Mouse (Mus musculus): ENCODE data around the gene Wscd2. TPM values are rescaled to one million over a fixed set of nuclear protein-coding genes. Genes with fewer than 3 reads are reported as not detected.

Gene Wscd2
- polyA plus RNA-seq, 1 experiment: 3.5 TPM

DNA sequence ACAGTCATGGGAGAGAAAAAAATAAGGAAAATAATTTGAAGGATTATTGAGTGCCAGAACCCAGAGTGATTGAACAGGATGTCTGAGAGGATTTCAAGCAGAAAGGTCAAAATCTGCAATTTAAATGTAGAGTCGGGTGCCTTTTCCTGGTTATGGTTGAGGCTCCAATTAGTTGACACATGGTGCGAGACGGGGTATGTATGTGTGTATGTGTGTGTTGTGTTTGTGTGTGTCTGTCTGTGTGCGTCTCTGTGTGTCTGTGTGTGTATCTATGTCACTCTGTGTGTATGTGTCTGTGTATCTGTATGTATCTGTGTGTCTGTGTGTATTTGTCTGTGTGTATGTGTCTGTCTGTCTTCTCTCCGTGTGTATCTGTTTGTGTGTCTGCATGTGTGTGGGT is 11.1 kb upstream of the Wscd2 start:
- WGBS: 83% methylated on average over 5 of the region's 5 CpGs
- TF ChIP-seq POLR2A (IDR thresholded peaks at IDR 0.05; ENCODE audit: low read depth, low read length) (no peak), CTCF (IDR thresholded peaks at IDR 0.05; ENCODE audit: extremely low read depth, insufficient read length, insufficient replicate concordance, low read depth, low read length) (no peak)
- Histone ChIP-seq H3K4me3 (ENCODE audit: low read depth, low read length) (no peak overlapping the region), H3K27me3 (ENCODE audit: control insufficient read depth, insufficient read depth, low read length) (no peaks in the 10 kb centered on the region), H3K36me3 (ENCODE audit: control insufficient read depth, insufficient read depth, low read length) (no peaks in the 10 kb centered on the region), H3K4me1 (ENCODE audit: control insufficient read depth, insufficient read depth, insufficient read length, low read length) (no peaks in the 10 kb centered on the region), H3K27ac (ENCODE audit: insufficient read depth, low read depth, low read length) (no peak overlapping the region)

- WGBS: 71% methylated on average over 5 of the region's 5 CpGs
- no peak for TF ChIP-seq CTCF (IDR thresholded peaks at IDR 0.05; ENCODE audit: extremely low read depth, insufficient read length, insufficient replicate concordance, low read depth, low read length)
- TF ChIP-seq POLR2A (IDR thresholded peaks at IDR 0.05; ENCODE audit: low read depth, low read length): no peak
- H3K27me3 ChIP-seq (ENCODE audit: control insufficient read depth, insufficient read depth, low read length): no peaks in the 10 kb centered on the region
Measured at GRCm38 (mm10) chr5:113480451-113480850, 9.7 kb upstream of the Wscd2 start.

GRCm38 (mm10) chr5:113485584-113486162 is 4.5 kb upstream of the Wscd2 start:
- Histone ChIP-seq H3K27me3 (ENCODE audit: control insufficient read depth, insufficient read depth, low read length) (peaks cover 4% of the 10 kb centered on the region; the same call in 1 of the 2 replicates), H3K36me3 (ENCODE audit: control insufficient read depth, insufficient read depth, low read length) (no peaks in the 10 kb centered on the region), H3K4me3 (ENCODE audit: low read depth, low read length) (no peak overlapping the region), H3K27ac (ENCODE audit: insufficient read depth, low read depth, low read length) (no peak overlapping the region), H3K4me1 (ENCODE audit: control insufficient read depth, insufficient read depth, insufficient read length, low read length) (no peaks in the 10 kb centered on the region)
- TF ChIP-seq POLR2A (IDR thresholded peaks at IDR 0.05; ENCODE audit: low read depth, low read length) (no peak), CTCF (IDR thresholded peaks at IDR 0.05; ENCODE audit: extremely low read depth, insufficient read length, insufficient replicate concordance, low read depth, low read length) (no peak)
- WGBS: 54% methylated on average over 11 of the region's 11 CpGs

More at GRCm38 (mm10) chr5:113480451-113480850, 9.7 kb upstream of the Wscd2 start:
- H3K36me3 ChIP-seq (ENCODE audit: control insufficient read depth, insufficient read depth, low read length): no peaks in the 10 kb centered on the region
- H3K4me3 ChIP-seq (ENCODE audit: low read depth, low read length): no peak overlapping the region
- H3K4me1 ChIP-seq (ENCODE audit: control insufficient read depth, insufficient read depth, insufficient read length, low read length): no peaks in the 10 kb centered on the region
- no peak overlapping the region for H3K27ac ChIP-seq (ENCODE audit: insufficient read depth, low read depth, low read length)

DNA sequence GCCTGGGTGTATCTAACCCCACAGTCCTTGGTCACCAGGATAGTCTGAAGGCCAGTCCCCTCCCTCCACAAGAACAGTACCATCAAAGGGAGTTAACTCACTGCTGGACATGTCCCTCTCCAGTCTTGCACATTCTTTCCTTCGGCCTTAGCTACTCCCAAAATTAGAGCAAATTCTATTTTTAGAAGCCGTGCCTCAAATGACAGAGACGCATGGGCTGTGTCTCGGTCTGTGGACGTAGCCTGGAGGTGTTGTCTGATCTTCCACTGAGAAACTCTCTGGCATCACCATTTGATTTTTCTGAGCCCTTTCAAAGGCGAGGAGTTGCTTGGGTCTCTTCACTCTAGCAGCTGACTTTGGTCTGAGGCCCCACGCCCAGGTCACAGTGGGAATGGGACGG is 2.3 kb upstream of the Wscd2 start:
- 73% methylated on average over 8 of the region's 8 CpGs for WGBS
- Histone ChIP-seq H3K36me3 (ENCODE audit: control insufficient read depth, insufficient read depth, low read length) (no peaks in the 10 kb centered on the region), H3K27me3 (ENCODE audit: control insufficient read depth, insufficient read depth, low read length) (peaks cover 7% of the 10 kb centered on the region; the same call in 1 of the 2 replicates), H3K27ac (ENCODE audit: insufficient read depth, low read depth, low read length) (no peak overlapping the region), H3K4me1 (ENCODE audit: control insufficient read depth, insufficient read depth, insufficient read length, low read length) (no peaks in the 10 kb centered on the region), H3K4me3 (ENCODE audit: low read depth, low read length) (no peak overlapping the region)
- TF ChIP-seq POLR2A (IDR thresholded peaks at IDR 0.05; ENCODE audit: low read depth, low read length): no peak
- no peak for TF ChIP-seq CTCF (IDR thresholded peaks at IDR 0.05; ENCODE audit: extremely low read depth, insufficient read length, insufficient replicate concordance, low read depth, low read length)

GRCm38 (mm10) chr5:113489617-113490016 is 516 bp upstream of the Wscd2 start:
- peaks cover 7% of the 10 kb centered on the region; the same call in 1 of the 2 replicates for H3K27me3 ChIP-seq (ENCODE audit: control insufficient read depth, insufficient read depth, low read length)
- no peaks in the 10 kb centered on the region for H3K36me3 ChIP-seq (ENCODE audit: control insufficient read depth, insufficient read depth, low read length)
- H3K4me3 ChIP-seq (ENCODE audit: low read depth, low read length): no peak overlapping the region
- TF ChIP-seq CTCF (IDR thresholded peaks at IDR 0.05; ENCODE audit: extremely low read depth, insufficient read length, insufficient replicate concordance, low read depth, low read length) (no peak), POLR2A (IDR thresholded peaks at IDR 0.05; ENCODE audit: low read depth, low read length) (no peak)
- 84% methylated on average over 9 of the region's 9 CpGs for WGBS
- H3K4me1 ChIP-seq (ENCODE audit: control insufficient read depth, insufficient read depth, insufficient read length, low read length): no peaks in the 10 kb centered on the region
- H3K27ac ChIP-seq (ENCODE audit: insufficient read depth, low read depth, low read length): no peak overlapping the region

DNA sequence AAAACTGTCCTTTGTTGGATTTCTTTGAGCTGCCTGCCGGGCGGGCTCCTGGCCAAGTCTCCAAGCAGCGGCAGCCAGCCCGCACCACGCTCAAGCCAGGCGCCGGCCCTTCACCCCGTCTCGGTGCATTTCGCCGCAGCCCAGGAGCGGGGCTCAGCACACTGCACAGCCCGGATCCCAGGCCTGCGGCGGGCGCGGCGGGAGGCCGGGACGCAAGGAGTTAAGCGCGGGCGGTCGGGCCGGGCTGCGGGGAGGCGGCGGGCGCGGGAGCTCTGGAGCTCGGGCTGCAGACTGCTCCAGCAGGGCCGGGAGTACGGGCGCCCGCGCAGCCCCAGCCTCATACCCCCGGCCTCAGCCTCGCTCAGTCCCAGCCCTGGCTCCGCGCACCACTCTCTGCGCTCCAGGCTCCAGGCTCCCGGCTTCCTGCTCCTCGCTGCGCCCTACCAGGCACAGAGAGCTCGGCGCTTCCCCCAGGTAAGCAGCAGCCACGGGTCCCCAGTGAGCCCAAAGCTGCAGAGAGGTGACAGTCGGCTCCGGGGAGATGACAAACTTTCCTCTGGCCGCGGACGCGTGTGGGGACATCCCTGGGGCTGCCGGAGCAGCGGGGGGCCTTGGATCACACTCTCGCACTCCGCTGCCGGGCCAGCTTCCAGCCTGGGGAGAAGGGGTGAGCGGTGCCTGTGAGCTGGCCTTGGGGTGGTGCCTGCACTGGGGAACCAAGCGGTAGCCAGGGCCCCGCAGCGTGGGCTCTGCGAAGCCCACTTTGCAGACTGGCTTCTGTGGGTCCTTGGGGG is 531 bp downstream of the Wscd2 start:
- Histone ChIP-seq H3K27me3 (ENCODE audit: control insufficient read depth, insufficient read depth, low read length) (peaks cover 7% of the 10 kb centered on the region; the same call in 1 of the 2 replicates), H3K4me1 (ENCODE audit: control insufficient read depth, insufficient read depth, insufficient read length, low read length) (no peaks in the 10 kb centered on the region), H3K4me3 (ENCODE audit: low read depth, low read length) (peak overlapping the region; percentile 52), H3K27ac (ENCODE audit: insufficient read depth, low read depth, low read length) (peak overlapping the region; percentile 11; the same call in 1 of the 2 replicates), H3K36me3 (ENCODE audit: control insufficient read depth, insufficient read depth, low read length) (no peaks in the 10 kb centered on the region)
- no peak for TF ChIP-seq CTCF (IDR thresholded peaks at IDR 0.05; ENCODE audit: extremely low read depth, insufficient read length, insufficient replicate concordance, low read depth, low read length)
- TF ChIP-seq POLR2A (IDR thresholded peaks at IDR 0.05; ENCODE audit: low read depth, low read length): no peak
- WGBS: 3% methylated on average over 63 of the region's 63 CpGs

DNA sequence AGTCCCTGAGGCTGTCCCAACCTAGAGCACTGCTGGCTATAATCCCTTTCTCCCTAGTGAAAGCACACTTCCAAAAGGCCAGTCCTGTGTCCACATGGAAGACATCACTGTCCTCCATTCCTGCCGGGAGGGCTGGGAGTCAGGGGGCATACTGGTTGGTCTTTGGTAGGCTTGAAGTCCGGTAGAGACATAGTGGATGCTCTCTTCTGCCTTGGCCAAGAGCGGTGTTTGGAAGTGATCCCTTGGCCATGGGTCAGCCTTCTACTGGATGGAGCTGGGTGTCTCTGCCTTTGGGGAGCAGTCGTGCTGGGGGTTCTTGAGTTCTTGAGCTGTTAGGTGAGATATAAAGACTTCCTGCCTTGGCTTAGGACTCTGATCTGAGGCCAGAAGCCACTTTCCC is 1.4 kb downstream of the Wscd2 start:
- no peaks in the 10 kb centered on the region for H3K36me3 ChIP-seq (ENCODE audit: control insufficient read depth, insufficient read depth, low read length)
- H3K4me3 ChIP-seq (ENCODE audit: low read depth, low read length): peak overlapping the region; percentile 52
- WGBS: 57% methylated on average over 4 of the region's 4 CpGs
- no peaks in the 10 kb centered on the region for H3K4me1 ChIP-seq (ENCODE audit: control insufficient read depth, insufficient read depth, insufficient read length, low read length)
- no peak overlapping the region for H3K27ac ChIP-seq (ENCODE audit: insufficient read depth, low read depth, low read length)
- peaks cover 7% of the 10 kb centered on the region; the same call in 1 of the 2 replicates for H3K27me3 ChIP-seq (ENCODE audit: control insufficient read depth, insufficient read depth, low read length)
- TF ChIP-seq POLR2A (IDR thresholded peaks at IDR 0.05; ENCODE audit: low read depth, low read length) (no peak), CTCF (IDR thresholded peaks at IDR 0.05; ENCODE audit: extremely low read depth, insufficient read length, insufficient replicate concordance, low read depth, low read length) (no peak)
